Mouse (Mus musculus) olfactory bulb, adult 2 months (tissue): ENCODE measurements at regions not wholly inside any gene's neighbourhood (a gene's known extent, or its start where the extent isn't known, plus 50 kb on each side); places are given as distances from the start of the nearest gene placed in this dataset.
"Not testable (repeated sequence)": the region's sequence is repeated elsewhere in the genome, so short reads cannot be mapped to it uniquely, and the experiment has no call there.

ENCODE experiments used
- H3K27ac ChIP-seq: fragments of 200-500 bp; 2 replicates; pipeline ENCODE4 v1.5.1; 2012; ENCODE audit warnings: low read depth, low read length; ENCODE audit not compliant: insufficient read depth
- H3K4me1 ChIP-seq: fragments of 200-500 bp; 2 replicates; pipeline ENCODE4 v1.6.1; 2012; ENCODE audit warnings: low read length; ENCODE audit not compliant: control insufficient read depth, insufficient read depth
- H3K4me3 ChIP-seq: fragments of 200-500 bp; 2 replicates; pipeline ENCODE4 v1.5.1; 2012; ENCODE audit warnings: mild to moderate bottlenecking, low read depth, low read length, moderate library complexity; ENCODE audit not compliant: insufficient read depth
- CTCF ChIP-seq: fragments of 200-500 bp; IDR thresholded peaks from 2 replicates; pipeline ENCODE4 v1.5.1; 2012; ENCODE audit warnings: low read depth, mild to moderate bottlenecking, low read length, moderate library complexity; ENCODE audit not compliant: insufficient read depth
- POLR2A ChIP-seq: fragments of 200-500 bp; IDR thresholded peaks from 2 replicates; pipeline ENCODE4 v1.6.1; 2012; ENCODE audit warnings: mild to moderate bottlenecking, low read depth, low read length, moderate library complexity; ENCODE audit not compliant: insufficient read depth
- WGBS: fragments of 180-500 bp; shearing (Covaris S2); methylation state at CpG from one replicate; pipeline ENCODE4 v1.1.7; 2018; 5-methylcytosine and 5-hydroxymethylcytosine counted together

DNA sequence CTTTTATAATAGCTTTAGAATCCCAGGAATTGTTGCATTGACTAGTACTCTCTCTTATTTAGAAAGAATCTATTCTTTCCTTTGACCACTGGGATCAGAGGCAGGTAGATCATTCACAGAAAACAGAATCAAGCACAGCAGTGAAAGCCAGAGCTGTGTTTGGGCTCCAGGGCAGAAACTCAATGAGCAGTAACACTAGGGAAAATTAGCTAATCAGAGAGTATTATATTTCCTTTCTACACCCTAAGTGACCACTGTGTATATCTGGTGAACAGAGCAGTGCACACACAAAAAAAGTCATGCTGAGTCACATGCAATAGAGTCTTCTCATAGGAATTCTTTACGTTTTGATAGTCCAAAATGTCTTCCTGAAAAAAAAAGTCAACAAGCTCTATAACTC, 542.5 kb upstream of the Klhl29 start:
- no peaks in the 10 kb centered on the region for H3K4me1 ChIP-seq
- H3K4me3 ChIP-seq = no peak overlapping the region
- TF ChIP-seq CTCF (no peak), POLR2A (no peak)
- 85% methylated on average over 1 of the region's 1 CpGs for WGBS
- H3K27ac ChIP-seq = no peak overlapping the region

DNA sequence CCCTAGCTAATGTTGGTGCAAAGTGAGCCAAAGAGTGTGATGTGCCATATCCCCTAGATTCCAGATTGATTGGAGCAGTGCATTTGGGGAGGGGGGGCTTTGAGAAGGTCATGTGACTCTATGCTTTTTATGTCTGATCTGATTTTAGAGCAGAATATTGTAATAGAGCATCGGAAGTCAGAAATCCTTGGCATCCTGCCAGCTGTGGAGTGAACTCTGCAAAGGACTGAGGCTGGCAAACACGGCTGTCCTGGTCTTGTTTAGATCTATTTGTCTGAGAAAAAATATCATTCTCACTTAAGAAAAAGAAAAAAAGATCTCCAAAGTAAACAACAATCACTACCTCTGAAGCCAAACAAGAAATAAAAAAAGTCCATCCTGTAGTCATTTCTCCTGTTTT, 530.8 kb upstream of the Klhl29 start:
- H3K4me1 ChIP-seq = no peaks in the 10 kb centered on the region
- no peak overlapping the region for H3K4me3 ChIP-seq
- 38% methylated on average over 2 of the region's 2 CpGs for WGBS
- no peak for TF ChIP-seq POLR2A
- no peak for TF ChIP-seq CTCF
- no peak overlapping the region for H3K27ac ChIP-seq

- not testable (repeated sequence) for H3K4me3 ChIP-seq
- 56% methylated on average over 2 of the region's 3 CpGs for WGBS
These were observed 516.3 kb upstream of the Klhl29 start for GRCm38 (mm10) chr12:5891786-5892185.

DNA sequence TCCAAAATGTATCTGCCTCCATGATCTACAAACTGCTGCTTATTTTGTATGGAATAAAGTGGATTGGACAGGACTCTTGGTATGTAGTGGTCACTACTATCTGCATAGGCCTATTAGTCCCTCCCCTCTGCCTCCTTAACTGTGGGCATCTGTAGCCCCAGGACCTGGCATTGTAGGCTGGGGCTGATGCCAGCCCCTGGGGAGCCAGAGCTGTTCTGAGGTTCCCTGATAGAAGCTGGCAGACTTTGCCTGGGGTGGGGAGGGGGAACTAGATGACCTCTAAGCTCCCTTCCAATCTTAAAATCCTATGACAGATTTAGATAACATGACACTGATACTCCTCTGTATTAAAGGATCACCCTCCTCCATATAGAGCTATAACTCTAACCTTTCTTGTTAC, 491.2 kb upstream of the Klhl29 start:
- Histone ChIP-seq H3K4me1 (no peaks in the 10 kb centered on the region), H3K4me3 (no peak overlapping the region), H3K27ac (no peak overlapping the region)
- TF ChIP-seq POLR2A = no peak

More at GRCm38 (mm10) chr12:5891786-5892185, 516.3 kb upstream of the Klhl29 start:
- H3K4me1 ChIP-seq, H3K27ac ChIP-seq: not testable (repeated sequence)

DNA sequence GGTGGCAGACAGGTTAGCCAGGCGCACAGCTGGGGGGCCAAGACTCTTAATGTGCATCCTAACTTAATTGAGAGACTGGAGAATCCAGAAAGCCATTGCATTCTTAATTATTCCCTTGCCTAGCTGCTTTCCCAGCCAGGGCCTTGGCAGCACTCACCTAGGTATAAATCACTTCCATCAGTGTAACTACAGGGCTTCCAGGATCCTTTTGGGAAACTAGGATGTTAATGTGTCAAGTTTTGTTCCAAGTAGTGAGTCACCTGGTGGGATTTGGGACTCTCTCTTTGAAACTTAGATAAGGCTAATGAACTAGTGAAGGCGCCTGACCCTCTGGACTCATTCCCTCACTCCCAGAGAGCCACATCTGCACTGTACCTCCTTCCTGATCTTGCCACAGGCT, 484.3 kb upstream of the Klhl29 start:
- H3K27ac ChIP-seq = no peak overlapping the region
- WGBS = 87% methylated on average over 2 of the region's 2 CpGs
- no peaks in the 10 kb centered on the region for H3K4me1 ChIP-seq
- TF ChIP-seq POLR2A (no peak), CTCF (no peak)
- H3K4me3 ChIP-seq = no peak overlapping the region

DNA sequence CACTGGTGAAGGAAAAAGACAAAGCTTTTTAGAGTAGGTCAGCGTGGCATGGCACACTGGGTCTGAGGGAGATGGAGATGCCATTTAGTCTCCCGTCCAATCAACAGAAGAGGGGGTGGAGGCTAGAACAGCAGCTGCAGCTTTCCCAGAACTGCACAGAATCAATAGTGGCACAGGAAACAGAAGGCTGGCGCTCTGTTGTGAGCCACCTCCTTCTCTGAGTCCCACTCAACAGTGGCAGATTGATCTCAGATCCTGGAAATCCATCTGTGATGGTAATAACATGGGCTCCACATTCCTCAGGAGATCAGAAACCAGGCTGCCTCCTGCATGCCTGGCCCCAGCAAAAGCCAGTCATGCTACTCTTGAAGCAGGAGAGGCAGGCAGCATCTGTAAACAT, 480.9 kb upstream of the Klhl29 start:
- H3K4me1 ChIP-seq = no peaks in the 10 kb centered on the region
- H3K4me3 ChIP-seq = no peak overlapping the region
- no peak overlapping the region for H3K27ac ChIP-seq
- no peak for TF ChIP-seq POLR2A
- no peak for TF ChIP-seq CTCF
- WGBS = 47% methylated on average over 3 of the region's 3 CpGs

GRCm38 (mm10) chr12:5810427-5810826, 434.9 kb upstream of the Klhl29 start:
- WGBS = 92% methylated on average over 2 of the region's 2 CpGs
- no peak overlapping the region for H3K27ac ChIP-seq
- no peak for TF ChIP-seq POLR2A
- TF ChIP-seq CTCF = no peak
- H3K4me1 ChIP-seq = peaks cover 6% of the 10 kb centered on the region
- H3K4me3 ChIP-seq = no peak overlapping the region

DNA sequence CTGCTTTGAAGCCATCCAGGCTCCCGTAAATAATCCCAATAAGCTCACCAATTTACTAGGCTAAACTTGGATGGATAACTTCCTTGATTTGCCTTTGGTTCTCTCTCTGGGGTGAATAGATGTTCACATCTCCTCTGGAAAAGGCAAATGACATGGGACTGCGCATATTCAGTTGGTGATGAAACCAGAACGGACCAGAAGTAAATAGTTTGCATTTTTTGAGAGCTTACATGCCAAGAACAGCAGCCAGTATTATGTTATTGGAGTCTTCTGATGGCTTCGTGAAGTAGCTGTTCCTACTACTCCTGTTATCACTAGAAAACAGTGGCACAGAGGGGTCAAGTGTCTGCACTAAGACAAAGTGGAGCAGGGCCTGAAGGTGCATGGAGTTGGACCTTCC, 434.5 kb upstream of the Klhl29 start:
- TF ChIP-seq POLR2A = no peak
- TF ChIP-seq CTCF = no peak
- Histone ChIP-seq H3K4me1 (peaks cover 6% of the 10 kb centered on the region), H3K4me3 (no peak overlapping the region), H3K27ac (no peak overlapping the region)
- 87% methylated on average over 4 of the region's 4 CpGs for WGBS

DNA sequence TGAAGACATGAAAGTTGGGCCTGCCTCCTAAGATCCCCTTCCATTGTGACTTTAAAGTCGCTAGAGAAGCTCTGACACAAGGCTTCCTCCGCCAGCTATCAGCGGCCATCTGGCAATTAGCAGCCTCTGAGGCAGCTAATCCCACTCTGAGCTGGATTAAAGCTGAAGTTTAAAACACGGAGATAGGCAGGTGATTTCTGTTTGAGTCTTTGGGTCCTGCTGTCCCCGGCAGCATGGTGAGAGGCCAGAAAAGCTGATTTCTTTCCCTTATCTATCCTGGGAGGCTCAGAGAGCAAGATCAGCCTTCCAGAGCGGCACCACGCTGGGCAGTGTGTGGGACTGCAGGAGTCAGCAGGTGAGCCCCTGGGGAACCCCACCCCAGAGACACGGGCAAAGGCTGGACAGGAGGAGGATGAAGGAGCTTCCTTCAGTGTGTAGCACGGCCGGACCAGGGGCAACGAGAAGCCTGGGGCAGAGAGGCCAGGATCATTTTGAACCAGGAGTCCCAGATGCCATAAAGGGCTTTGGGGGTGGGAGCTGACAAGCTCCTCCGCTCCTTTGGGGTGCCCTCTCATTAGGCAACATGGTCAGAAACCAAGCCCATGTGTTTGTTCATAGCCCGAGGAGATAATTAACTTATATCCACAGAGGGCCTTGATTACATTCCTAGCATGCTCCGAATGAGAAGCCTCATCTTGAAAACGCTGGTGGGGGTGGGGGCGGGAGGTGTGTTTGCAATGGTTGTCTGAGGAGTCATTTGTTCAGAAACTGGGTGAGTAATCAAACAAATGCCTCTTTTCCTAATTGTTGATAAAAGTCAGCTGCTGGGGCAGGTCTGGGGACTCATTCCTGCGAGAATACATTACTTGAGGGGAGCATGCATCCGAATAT, 432.8 kb upstream of the Klhl29 start:
- WGBS = 55% methylated on average over 18 of the region's 18 CpGs
- no peak for TF ChIP-seq CTCF
- TF ChIP-seq POLR2A = no peak
- no peak overlapping the region for H3K4me3 ChIP-seq
- H3K4me1 ChIP-seq = peaks cover 6% of the 10 kb centered on the region
- no peak overlapping the region for H3K27ac ChIP-seq

DNA sequence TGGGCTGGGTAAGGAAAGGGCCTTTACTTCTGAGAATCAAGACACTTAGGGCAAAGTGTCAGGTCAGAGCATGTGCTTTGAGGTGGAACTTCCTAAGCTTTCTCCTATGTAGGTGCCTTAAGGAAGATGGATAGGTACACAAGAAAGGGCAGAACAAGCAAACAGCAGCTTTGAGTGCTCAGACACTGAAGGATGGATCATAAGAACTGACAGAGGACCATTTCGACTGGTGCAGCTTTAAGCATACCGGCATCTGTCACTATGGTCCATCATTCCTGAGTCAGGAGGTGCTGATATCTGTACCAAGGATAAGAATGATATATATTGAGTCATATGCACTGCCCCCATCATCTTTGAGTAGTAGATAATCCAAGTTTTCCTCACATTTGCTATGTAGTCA, 430.2 kb upstream of the Klhl29 start:
- no peak overlapping the region for H3K27ac ChIP-seq
- 98% methylated on average over 2 of the region's 2 CpGs for WGBS
- TF ChIP-seq CTCF (no peak), POLR2A (no peak)
- H3K4me1 ChIP-seq = peaks cover 6% of the 10 kb centered on the region
- H3K4me3 ChIP-seq = no peak overlapping the region
